Mouse (Mus musculus) central nervous system, embryonic 11.5 days (tissue): ENCODE measurements around the gene Cxcl9. TPM values are rescaled to one million over a fixed set of nuclear protein-coding genes. Genes with fewer than 3 reads are reported as not detected.

ENCODE experiments used
- polyA plus RNA-seq: library from polyadenylated mRNA; depleted of rRNA; stranded (reverse); fragments of >200 nt; gene quantifications from 2 replicates; pipeline ENCODE4 v1.2.3, GENCODE M21; 2012; rRNA removed

Gene Cxcl9
- polyA plus RNA-seq: not detected in 2 replicates

DNA sequence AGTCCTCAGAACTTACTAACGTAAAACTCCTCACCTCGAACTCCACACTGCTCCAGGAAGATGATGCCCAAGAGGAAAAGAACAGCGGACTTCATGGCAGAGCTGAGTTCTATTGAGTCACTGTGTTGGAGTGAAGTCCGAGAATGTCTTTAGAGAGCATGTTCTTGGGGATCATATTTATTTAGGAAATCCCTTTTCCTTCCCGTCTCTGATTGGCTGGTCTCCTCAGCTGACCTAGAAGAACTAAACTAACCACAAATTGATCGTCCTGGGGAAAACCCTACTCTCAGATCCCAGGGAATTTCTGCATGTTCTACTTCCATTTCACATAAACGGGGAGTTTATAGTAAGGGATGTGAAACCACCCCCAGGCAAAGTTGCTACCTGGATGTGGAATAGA is at the start of gene Cxcl9:
Gene Cxcl9 (minus strand): TSS at position 151 of the 400 bp plus-strand sequence.

GRCm38 (mm10) chr5:92348794-92349413 is 21.0 kb upstream of the Cxcl9 start, which contains the start of gene Cxcl10:
Gene Cxcl10, minus strand, starts transcription at chr5:92348889.

GRCm38 (mm10) chr5:92331635-92332338 is 3.9 kb upstream of the Cxcl9 start, which contains the start of gene Art3:
Gene Art3, plus strand, starts transcription at chr5:92331827.

GRCm38 (mm10) chr5:92309681-92310511 is 18.0 kb downstream of the Cxcl9 start, which contains the start of gene Sdad1:
Gene Sdad1, minus strand, starts transcription at chr5:92310479.

DNA sequence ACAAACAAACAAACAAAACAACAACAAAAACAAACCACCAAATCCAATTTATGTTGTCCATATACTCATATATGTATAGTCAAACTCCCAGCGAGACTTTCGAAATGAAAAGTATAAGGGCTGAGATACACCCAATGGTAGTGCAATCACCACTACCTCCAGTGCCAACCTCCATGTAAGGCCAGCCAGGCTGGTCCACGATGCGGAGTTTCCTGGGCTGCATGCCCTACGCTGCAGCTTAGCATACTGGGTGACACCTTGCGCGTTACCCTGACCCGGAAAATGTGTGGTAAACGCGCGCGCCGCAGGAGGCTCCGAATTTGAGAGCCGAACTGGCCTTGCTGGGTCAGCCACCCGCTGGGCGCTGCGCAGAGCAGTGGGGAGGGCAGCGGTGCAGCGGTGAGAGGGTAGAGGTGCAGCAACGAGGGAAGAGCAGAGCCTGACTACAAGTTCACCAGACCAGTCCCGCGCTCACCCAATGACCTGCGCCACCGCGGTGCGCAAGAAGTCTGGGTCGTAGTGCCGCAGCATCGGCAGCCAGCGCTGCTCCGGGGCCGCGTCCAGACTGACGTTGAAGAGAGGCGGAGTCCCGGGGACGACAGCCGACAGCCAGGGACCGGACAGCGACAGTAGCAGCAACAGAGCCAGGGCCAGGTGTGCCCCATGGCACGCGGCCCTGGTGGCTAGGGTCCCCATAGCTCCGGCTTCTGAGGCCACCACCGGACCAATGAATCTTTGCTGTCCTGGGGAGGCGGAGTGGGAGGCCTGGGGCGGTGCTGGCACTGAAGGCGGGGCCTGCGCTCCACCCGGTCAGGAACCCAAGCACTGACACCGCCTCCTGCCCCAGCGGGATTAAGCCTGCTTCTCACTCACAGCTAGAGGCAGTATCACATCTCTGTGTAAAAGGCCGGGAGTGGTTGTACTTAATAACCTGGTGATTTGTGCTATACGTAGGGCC is 50.2 kb downstream of the Cxcl9 start, which contains the start of gene Naaa:
Gene Naaa (minus strand): TSS at position 734 of the 958 bp plus-strand sequence.

Other genes with a start within 250 kb of the Cxcl9 start
- 133 and 284 TPM in 2 replicates for gene G3bp2, start 244.4 kb downstream of the Cxcl9 start, polyA plus RNA-seq
- gene Uso1, start 190.1 kb downstream of the Cxcl9 start, polyA plus RNA-seq: 46.0 and 46.9 TPM in 2 replicates
- gene U90926, start 112.7 kb downstream of the Cxcl9 start, polyA plus RNA-seq: not detected in 2 replicates
- 0.46 and 0.68 TPM in 2 replicates for gene Ppef2, start 71.8 kb downstream of the Cxcl9 start, polyA plus RNA-seq
- gene Naaa, start 49.9 kb downstream of the Cxcl9 start, polyA plus RNA-seq: 4.7 and 5.2 TPM in 2 replicates
- gene Sdad1, start 17.6 kb downstream of the Cxcl9 start, polyA plus RNA-seq: 29.8 and 30.7 TPM in 2 replicates
- 2.5 and 4.2 TPM in 2 replicates for gene Art3, start 3.7 kb upstream of the Cxcl9 start, polyA plus RNA-seq
- gene Cxcl10, start 20.8 kb upstream of the Cxcl9 start, polyA plus RNA-seq: 0.63 and 0.65 TPM in 2 replicates
- 46.9 and 62.7 TPM in 2 replicates for gene Nup54, start 107.1 kb upstream of the Cxcl9 start, polyA plus RNA-seq
- gene Scarb2, start 178.8 kb upstream of the Cxcl9 start, polyA plus RNA-seq: 29.1 and 30.3 TPM in 2 replicates
- gene Fam47e, start 227.0 kb upstream of the Cxcl9 start, polyA plus RNA-seq: 0.05 TPM in 1 of 2 replicates, not detected in the other